Mouse (Mus musculus) liver, embryonic 14.5 days (tissue): ENCODE results near the gene Pecr.

ENCODE experiments used
- CTCF ChIP-seq: IDR thresholded peaks from 2 replicates; pipeline ENCODE4 v1.5.1; 2016; ENCODE audit warnings: antibody characterized with exemption, low read depth, control low read depth
- EP300 ChIP-seq: IDR thresholded peaks from 2 replicates; pipeline ENCODE4 v1.6.1; 2016; ENCODE audit warnings: antibody characterized with exemption, low read depth

GRCm38 (mm10) chr1:72242581-72243143 is 41.5 kb downstream of the Pecr start:
- no peak for TF ChIP-seq CTCF
- no peak for TF ChIP-seq EP300
